Mouse (Mus musculus) ES-Bruce4 (cell line): Measurements from ENCODE around the gene Akap7.

Experiments used
- CTCF ChIP-seq: IDR thresholded peaks from one replicate; pipeline ENCODE4 v1.8.1; 2011; ENCODE audit warnings: low read depth, low read length
- EP300 ChIP-seq: IDR thresholded peaks from 2 replicates; pipeline ENCODE4 v1.6.1; 2011; ENCODE audit warnings: low read depth, low read length; ENCODE audit not compliant: insufficient read depth

DNA sequence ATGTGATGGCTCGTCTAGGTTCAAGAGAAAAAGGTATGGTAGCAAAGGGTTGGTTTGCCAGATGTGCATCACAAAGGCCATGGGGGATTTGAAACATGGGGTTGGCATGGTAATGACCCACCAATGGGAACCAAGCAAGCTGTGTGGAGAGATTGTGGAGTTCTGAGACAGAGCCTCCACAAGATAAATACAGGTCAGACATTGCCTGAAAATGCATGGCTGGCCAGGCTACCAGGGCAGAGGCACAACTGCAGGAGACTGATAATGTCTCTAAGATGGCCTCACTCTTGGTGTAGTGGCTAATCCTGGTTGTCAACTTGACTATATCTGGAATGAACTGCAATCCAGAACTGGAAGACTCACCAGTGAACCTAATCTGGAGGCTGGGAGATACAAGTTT lies 174.1 kb downstream of the Akap7 start:
- TF ChIP-seq EP300 = no peak
- TF ChIP-seq CTCF = no peak
